Mouse (Mus musculus): Measurements from ENCODE around the gene Bbc3.

- no peak for TF ChIP-seq EP300 (IDR thresholded peaks at IDR 0.05; ENCODE audit: low read depth)
- no peak for TF ChIP-seq CTCF (IDR thresholded peaks at IDR 0.05; ENCODE audit: low read depth)
Observed at GRCm38 (mm10) chr7:16284001-16284400, 24.2 kb upstream of the Bbc3 start.

Data from heart, postnatal 0 days (tissue).